Mouse (Mus musculus): ENCODE results near the gene Myd88.
A peak's percentile ranks its signal among the peaks of the same experiment; 100 is the strongest.

Gene Myd88

DNA sequence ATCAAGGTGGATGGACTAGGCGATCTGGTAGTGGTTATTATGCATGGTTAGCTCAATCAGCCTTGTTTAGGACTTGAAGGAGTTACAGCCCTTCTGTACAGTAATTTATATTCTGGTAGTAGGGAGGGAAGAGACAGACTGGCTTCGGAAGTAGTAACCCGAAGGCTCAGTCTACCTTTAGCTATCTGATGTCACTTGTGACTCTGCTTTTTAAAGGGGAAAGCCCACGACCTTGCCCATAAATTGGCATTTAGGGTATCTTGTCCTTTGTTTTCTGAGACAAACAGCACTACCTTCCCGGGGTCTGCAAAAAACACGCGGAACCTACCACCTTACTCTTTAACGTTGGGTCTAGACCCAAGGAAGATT, 1.0 kb downstream of the Myd88 start:
- no peak for DNase-seq (ENCODE audit: low spot score)

- peak; percentile 62 for DNase-seq (ENCODE audit: low spot score)
Observed at GRCm38 (mm10) chr9:119339558-119340211, 1.5 kb downstream of the Myd88 start, which contains the start of gene Acaa1a. TSS of gene Acaa1a (plus strand) at chr9:119339676.

DNA sequence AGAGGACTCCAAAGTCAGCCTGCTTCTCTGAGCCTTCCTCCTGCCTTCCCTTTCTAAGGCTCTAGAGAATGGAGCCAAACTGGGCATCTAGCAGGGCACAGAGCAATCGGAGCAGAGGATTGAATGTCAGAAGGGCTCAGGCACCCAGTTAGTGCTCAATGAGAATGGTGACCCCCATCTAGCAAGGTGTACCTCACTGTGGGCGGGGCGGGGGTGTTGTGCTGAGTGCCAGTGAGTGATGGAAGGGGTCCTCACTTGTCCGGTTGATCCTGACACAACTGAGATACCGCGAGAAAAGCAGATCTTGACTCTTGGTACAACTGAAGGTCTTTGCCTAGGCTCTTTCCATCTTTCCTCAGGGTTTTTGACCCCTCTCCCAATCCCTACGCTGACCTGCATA, 2.1 kb downstream of the Myd88 start:
- no peak for DNase-seq (ENCODE audit: low spot score)

GRCm38 (mm10) chr9:119338350-119338749, 2.9 kb downstream of the Myd88 start:
- no peak for DNase-seq (ENCODE audit: low spot score)

DNA sequence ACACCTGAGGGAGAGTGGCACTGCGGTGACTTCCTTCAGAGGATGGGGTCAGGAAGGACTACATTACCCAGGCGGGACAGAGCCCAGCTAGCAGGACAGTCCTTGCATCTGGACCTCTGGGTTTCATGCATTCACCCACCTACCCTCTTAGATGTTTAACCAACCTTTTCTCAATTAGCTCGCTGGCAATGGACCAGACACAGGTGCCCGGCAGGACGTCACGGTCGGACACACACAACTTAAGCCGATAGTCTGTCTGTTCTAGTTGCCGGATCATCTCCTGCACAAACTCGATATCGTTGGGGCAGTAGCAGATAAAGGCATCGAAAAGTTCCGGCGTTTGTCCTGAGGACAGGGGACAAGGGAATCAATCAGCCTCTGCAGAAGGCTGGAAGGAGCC, 3.4 kb downstream of the Myd88 start:
- no peak for DNase-seq (ENCODE audit: low spot score)

DNA sequence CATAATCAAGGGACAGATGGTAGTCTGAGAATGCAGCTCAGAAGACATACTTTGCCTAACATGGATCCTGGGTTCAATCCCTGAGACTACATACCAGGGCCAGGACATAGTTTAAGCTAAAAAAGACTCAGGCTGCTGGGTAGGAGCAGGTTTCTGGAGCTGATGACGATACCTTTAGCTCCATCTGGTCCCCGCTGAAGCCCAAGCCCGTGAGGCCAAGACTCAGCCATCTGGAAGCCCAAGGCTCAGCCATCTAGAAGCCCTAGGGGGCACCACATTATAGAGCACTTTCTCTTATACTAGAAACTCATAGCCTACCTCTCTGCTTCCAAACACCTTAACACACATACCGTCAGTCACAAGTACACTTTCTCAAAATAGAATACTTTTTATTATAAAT, 5.6 kb downstream of the Myd88 start:
- DNase-seq (ENCODE audit: low spot score): no peak

DNA sequence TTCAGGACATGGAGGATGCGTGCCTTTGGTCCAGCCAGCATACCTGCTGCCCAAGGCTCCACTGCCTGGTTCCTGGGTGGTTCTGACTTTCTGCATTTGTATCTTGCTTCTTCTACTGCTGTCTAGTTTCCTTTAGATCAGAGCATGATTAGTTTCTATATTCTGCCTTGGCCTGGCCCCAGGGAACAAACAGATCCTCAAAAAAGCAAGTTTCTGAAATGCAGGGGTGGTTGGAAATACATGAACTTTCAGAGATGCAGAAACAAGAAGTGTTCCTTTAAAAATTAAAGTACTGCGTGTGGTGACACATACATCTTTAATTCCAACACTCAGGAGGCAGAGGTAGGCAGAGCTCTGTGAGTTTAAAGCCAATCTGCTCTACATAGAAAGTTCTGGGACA, 6.4 kb downstream of the Myd88 start:
- DNase-seq (ENCODE audit: low spot score): no peak

- no peak for DNase-seq (ENCODE audit: low spot score)
Observed at GRCm38 (mm10) chr9:119334324-119334723, 6.9 kb downstream of the Myd88 start.

DNA sequence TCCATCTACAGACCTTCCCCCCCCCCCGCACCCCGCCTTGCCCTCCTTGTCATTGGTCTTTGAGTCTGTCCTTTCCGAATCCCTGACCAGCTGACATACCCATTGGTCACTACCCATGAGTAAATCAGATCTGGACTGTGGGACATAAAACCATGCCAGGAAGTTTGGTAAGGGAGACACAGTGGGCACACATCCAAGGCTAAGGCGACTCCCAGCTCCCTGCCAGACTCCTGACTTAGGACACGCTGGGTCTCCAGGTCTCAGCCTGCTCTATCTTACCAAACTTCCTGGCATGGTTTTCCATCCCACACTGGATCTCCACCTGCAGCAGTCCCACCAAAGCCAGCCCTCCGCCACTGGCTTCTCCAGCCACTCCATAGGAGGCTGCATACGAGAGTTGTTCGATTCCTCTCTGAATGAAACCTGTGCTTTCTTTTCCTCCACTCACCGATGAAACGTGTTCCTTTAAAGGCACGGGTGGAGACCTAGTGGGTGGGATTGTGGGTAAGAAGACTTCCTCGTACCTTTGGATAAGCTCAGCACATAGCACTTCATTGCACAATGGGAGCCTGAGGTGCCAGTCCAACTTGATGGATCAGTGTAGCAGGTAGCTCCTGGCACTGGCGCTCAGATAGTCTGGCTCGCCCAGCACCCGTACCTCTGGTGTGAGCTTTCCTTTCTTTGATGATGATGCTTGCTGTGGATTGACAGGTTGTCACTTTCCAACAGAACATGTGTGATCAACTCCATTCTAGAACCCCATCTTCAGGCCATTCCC, 10.8 kb downstream of the Myd88 start:
- no peak for DNase-seq (ENCODE audit: low spot score)

GRCm38 (mm10) chr9:119328488-119328887, 12.7 kb downstream of the Myd88 start:
- no peak for DNase-seq (ENCODE audit: low spot score)

DNA sequence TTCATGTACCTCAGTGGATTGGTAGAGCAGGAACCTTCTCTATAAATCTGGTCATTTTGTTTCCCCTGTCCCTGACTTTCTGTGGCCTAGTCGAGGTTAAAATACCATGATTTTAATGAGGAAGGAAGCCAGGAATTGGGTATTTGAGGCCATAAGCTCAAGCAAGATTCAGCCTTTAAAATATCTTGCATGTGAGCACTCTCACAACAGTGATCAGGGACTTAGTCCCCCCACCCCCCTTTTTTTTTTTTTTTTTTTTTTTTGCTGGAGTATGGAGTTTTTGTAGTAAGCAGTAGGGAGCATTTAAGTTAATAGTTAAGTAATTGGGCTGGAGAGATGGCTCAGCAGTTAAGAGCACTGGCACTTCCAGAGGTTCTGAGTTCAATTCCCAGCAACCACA, 17.1 kb downstream of the Myd88 start:
- no peak for DNase-seq (ENCODE audit: low spot score)

DNA sequence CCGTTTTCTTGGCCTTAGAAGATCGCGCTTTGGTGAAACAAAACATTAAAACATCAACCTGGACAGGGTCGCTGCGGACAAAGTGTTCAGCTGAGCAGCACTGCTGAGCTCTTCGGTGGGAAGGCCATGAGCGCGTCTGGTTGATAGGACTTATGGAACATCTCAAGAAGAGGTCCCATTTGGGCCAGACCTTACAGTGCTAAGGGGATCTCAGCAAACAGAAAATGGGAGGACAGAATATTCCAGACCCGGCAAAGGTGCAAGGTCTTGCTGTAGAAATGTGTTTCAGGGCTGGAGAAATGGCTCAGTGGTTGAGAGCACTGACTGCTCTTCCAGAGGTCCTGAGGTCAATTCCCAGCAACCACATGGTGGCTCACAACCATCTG, 18.0 kb downstream of the Myd88 start:
- no peak for DNase-seq (ENCODE audit: low spot score)

- DNase-seq (ENCODE audit: low spot score): peak; percentile 97
Observed at GRCm38 (mm10) chr9:119322289-119323259, 18.6 kb downstream of the Myd88 start, which contains the start of gene Oxsr1. TSS of gene Oxsr1 (minus strand) at chr9:119322427.

DNA sequence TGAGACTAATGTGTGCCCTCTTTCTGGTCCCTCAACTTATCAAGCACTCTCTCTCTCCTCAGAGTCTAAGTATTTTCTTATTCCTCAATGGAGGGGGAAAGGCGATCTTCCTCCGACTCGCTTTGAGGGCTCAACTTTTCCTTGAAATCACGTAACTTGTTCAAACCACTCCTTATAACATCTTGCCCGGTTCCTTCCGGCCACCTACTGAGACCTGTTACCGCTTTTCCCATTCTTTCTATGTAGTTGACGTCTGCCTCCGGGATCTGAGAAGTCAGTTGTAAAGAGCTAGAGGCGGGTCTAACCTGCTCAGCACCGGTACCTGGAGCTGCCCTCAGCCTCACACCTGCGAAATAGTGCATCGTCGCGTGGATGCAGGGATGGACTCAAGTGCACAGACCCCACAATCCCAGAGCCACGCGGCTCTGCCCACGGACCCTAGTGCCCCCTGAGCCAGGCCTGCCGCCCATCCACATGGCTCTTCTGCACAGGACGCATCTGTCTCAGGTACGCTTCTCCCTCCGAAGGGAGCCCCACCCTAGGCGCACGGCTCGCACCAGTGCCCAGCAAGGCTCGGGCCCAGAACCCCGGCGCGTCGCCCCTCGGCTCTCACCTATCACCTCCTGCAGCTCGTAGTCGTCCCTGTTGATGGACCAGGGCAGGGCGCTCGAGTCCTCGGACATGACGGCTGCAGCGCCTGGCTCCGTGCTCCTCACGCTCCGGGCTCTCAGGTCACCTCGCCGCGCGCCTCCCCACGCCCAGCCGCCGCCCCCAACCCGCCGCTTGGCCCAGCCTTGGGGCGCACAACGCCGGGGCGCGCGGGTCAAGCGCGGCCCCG, 19.6 kb downstream of the Myd88 start:
- no peak for DNase-seq (ENCODE audit: low spot score)

GRCm38 (mm10) chr9:119320946-119321345, 20.3 kb downstream of the Myd88 start:
- DNase-seq (ENCODE audit: low spot score): no peak

DNA sequence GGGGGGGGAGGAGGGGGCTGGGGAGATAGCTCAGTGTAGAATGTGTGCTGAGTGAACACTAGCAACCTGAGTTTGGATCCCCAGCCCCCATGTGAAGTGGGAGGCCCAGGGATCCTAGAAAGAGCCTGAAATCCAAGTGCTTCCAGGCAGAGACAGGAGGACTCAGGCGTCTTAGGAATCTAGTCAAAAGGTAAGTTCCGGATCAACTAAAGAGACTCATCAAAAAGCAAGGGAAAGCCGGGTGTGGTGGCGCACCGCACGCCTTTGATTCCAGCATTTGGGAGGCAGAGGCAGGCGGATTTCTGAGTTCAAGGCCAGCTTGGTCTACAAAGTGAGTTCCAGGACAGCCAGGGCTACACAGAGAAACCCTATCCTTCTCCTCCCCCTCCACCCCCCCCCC, 20.8 kb downstream of the Myd88 start:
- DNase-seq (ENCODE audit: low spot score): no peak

DNA sequence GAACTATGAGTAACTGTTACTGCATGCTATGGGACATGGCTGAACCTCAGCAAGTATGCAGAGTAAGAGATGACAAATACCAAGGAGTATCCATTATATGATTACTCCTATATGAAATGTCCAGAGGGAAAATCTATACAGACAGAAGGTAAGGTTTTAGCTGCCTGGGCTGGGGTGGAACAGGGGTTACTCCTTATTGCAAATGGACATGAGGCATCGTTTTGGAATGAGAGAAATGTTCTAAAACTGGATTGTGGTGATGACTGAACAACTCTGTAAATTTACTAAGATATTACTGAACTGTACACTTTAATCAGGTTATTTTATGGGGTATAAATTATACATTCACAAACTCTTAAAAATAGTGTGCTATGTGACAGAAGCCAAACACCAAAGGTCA, 22.3 kb downstream of the Myd88 start:
- no peak for DNase-seq (ENCODE audit: low spot score)

DNA sequence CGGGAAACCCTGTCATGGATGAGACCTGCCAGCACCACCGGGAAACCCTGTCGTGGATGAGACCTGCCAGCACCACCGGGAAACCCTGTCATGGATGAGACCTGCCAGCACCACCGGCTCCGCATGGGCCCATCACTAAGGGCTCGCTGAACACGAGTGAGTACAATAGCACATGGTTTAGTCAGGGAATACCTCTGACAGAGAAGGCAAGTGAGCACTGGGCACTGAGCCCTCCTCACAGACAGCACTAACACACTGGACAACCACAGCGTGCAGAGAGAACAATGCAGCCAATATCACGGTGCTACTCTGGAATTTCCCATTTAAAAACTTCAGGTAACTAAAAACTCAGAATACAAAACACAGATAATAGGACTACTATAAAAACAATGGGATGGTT, 28.1 kb downstream of the Myd88 start:
- DNase-seq (ENCODE audit: low spot score): no peak

DNA sequence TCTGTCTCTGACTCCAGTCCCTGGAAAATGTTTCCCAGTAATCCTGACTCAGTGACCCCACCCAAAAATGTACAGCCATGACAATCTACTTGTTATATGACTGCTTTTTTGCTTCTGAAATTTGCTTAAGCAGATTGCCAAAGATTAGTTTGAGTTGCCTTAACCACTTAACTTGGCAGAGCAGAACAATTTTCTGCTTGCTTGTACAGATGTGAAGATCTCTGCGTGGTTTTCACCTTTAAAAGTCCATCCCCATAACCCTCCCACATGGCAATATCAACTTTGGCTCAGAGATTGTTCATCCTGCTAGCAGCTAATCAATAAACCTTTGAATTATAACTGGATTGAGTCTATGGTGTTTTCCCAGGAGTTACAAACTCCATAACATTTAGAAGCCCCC, 32.1 kb downstream of the Myd88 start:
- no peak for DNase-seq (ENCODE audit: low spot score)

- no peak for DNase-seq (ENCODE audit: low spot score)
Observed at GRCm38 (mm10) chr9:119305863-119306262, 35.3 kb downstream of the Myd88 start.

DNA sequence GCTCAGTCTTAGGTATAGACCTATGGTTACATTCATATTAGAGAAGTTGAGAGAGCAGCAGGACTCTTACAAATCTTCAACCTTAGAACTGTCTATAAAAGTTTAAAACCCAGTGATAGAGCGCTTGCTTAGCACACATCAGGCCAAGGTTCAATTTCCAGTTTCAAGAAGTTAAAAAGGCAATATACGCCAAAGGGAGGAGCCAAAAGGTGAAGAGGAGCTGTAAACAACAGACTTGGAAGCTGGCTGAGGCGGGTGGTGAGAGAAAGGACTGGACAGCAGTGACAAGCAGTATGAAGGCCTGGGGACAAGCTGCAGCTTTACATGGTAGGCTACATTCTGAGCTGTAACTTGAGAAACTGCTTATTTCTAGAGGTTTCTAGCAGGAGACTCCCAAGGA, 42.6 kb downstream of the Myd88 start:
- no peak for DNase-seq (ENCODE audit: low spot score)

DNA sequence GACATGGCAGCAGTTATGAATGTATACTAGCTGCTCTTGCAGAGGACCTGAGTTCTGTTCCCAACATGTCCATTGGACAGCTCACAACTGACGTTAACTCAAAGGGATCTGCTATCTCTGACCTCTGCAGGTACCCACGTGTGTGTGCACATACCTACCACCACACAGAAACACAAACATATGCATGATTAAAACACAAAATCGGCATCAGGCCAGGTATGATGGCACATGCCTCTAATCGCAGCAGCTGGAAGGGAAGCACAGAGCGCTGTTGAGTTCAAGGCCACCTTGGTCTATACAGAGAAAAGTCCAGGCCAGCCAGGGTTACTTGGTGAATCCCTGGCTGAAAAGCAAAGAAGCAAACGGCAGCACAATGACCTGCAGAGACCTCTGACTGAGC, 43.5 kb downstream of the Myd88 start:
- DNase-seq (ENCODE audit: low spot score): no peak

Data from ovary, postnatal 10 days (tissue).